Comparison of ENCODE assay signal across 18 mouse cellular contexts in genomic region chr19:9928089-9928488, GRCm38 (mm10).
"Had no signal": no experiment of that assay in that cellular context is flagged by ENCODE, and none has a peak within 500 bp of the region (broad histone marks: within the 10 kb centered on the region; RNA-seq: fewer than 3 reads in every experiment).

No protein-coding gene starts in this region.

- H3K4me2 ChIP-seq: lung, embryonic 14.5 days; midbrain, embryonic 12.5 days; neural tube, embryonic 13.5 days; neural tube, embryonic 15.5 days had no signal

- H3K27me3 ChIP-seq: midbrain, embryonic 12.5 days; neural tube, embryonic 13.5 days; neural tube, embryonic 15.5 days had no signal

- H3K9ac ChIP-seq: lung, embryonic 14.5 days; midbrain, embryonic 12.5 days; neural tube, embryonic 13.5 days; neural tube, embryonic 15.5 days had no signal

- H3K4me1 ChIP-seq: neural tube, embryonic 13.5 days; neural tube, embryonic 15.5 days had no signal

- H3K4me3 ChIP-seq: midbrain, embryonic 10.5 days; midbrain, embryonic 12.5 days; myocyte; neural tube, embryonic 13.5 days; neural tube, embryonic 15.5 days had no signal

- DNase-seq: lung, adult 18-20 months; lung, embryonic 14.5 days; lung, postnatal 10 days; lung, postnatal 4 days; midbrain, embryonic 14.5 days; retina, postnatal 1 day; right cerebral cortex, postnatal 25 days; right cerebral cortex, postnatal 4 days; spleen, adult 18-20 months; thymus, adult 2 months; thymus, postnatal 25 days; thymus, postnatal 4 days had no signal

- ATAC-seq: midbrain, embryonic 16.5 days had no signal

- H3K27ac ChIP-seq: midbrain, embryonic 10.5 days; midbrain, embryonic 12.5 days; neural tube, embryonic 13.5 days; neural tube, embryonic 15.5 days had no signal

- H3K36me3 ChIP-seq: midbrain, embryonic 10.5 days; midbrain, embryonic 12.5 days; neural tube, embryonic 13.5 days; neural tube, embryonic 15.5 days had no signal

- H3K9me3 ChIP-seq: midbrain, embryonic 10.5 days; midbrain, embryonic 12.5 days; neural tube, embryonic 13.5 days; neural tube, embryonic 15.5 days had no signal
